Mouse (Mus musculus) small intestine, adult 2 months (tissue): ENCODE results near the gene Gipc2.

Source experiments
- CTCF ChIP-seq: fragments of 200-500 bp; IDR thresholded peaks from 2 replicates; pipeline ENCODE4 v1.5.1; 2012; ENCODE audit warnings: low read depth, mild to moderate bottlenecking, control low read depth, inconsistent platforms, low read length, moderate library complexity, mixed read lengths; ENCODE audit not compliant: insufficient replicate concordance, insufficient read length; ENCODE audit errors: extremely low read depth
- POLR2A ChIP-seq: fragments of 200-500 bp; IDR thresholded peaks from 2 replicates; pipeline ENCODE4 v1.6.1; 2012; ENCODE audit warnings: low read depth, mild to moderate bottlenecking, control low read depth, inconsistent platforms, low read length, moderate library complexity

DNA sequence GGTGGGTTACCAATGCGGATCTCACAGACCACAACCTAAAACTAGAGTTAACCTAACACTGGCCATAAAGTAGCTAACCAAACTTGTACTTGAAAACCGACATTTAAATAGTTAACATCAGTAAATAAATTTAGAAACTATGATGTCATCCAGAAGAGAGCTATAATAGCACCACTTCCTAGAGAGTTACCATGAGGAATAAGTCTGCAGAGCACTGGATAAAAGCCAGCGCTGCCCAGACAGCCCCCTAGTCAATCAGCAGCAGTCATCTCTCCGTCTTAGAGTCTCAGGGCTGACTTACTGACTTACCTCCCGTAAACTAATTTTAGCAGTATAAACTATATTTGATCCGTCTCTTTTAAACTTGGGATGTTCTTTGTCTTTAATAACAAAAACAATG lies 20.1 kb upstream of the Gipc2 start:
- TF ChIP-seq CTCF (no peak), POLR2A (no peak)
